Mouse (Mus musculus) naive thymus-derived CD4-positive, alpha-beta T cell, adult 2 months (primary cell): ENCODE measurements around the gene Arhgef19.

ENCODE experiments used
- DNase-seq: peaks from one replicate; pipeline ENCODE4 v3.0.0-alpha.2; 2011; ENCODE audit warnings: low read depth

The Arhgef19 gene

GRCm38 (mm10) chr4:141265979-141266637 is 26.8 kb downstream of the Arhgef19 start:
- peak; percentile 16 for DNase-seq

- DNase-seq, result no peak
Observed at GRCm38 (mm10) chr4:141267250-141267649, 28.0 kb downstream of the Arhgef19 start.

- peak; percentile 71 for DNase-seq
Observed at GRCm38 (mm10) chr4:141267837-141268236, 28.5 kb downstream of the Arhgef19 start.

- DNase-seq, result peak; percentile 35
Observed at GRCm38 (mm10) chr4:141268350-141268749, 29.1 kb downstream of the Arhgef19 start.

GRCm38 (mm10) chr4:141269080-141269479 is 29.8 kb downstream of the Arhgef19 start:
- peak; percentile 17 for DNase-seq

- DNase-seq, result no peak
Observed at GRCm38 (mm10) chr4:141270201-141270940, 31.1 kb downstream of the Arhgef19 start.

GRCm38 (mm10) chr4:141271228-141271627 is 31.9 kb downstream of the Arhgef19 start:
- DNase-seq, result no peak

- peak; percentile 17 for DNase-seq
Observed at GRCm38 (mm10) chr4:141271721-141272120, 32.4 kb downstream of the Arhgef19 start.

GRCm38 (mm10) chr4:141272878-141273277 is 33.6 kb downstream of the Arhgef19 start:
- peak; percentile 79 for DNase-seq

GRCm38 (mm10) chr4:141273296-141273695 is 34.0 kb downstream of the Arhgef19 start:
- peak; percentile 88 for DNase-seq

GRCm38 (mm10) chr4:141274485-141275341 is 35.4 kb downstream of the Arhgef19 start:
- no peak for DNase-seq

- no peak for DNase-seq
Observed at GRCm38 (mm10) chr4:141277157-141277556, 37.9 kb downstream of the Arhgef19 start.

- DNase-seq, result no peak
Observed at GRCm38 (mm10) chr4:141278154-141278553, 38.9 kb downstream of the Arhgef19 start.

GRCm38 (mm10) chr4:141279327-141279726 is 40.0 kb downstream of the Arhgef19 start:
- DNase-seq, result no peak

GRCm38 (mm10) chr4:141279783-141280182 is 40.5 kb downstream of the Arhgef19 start:
- DNase-seq, result no peak

- DNase-seq, result no peak
Observed at GRCm38 (mm10) chr4:141280471-141280870, 41.2 kb downstream of the Arhgef19 start.

GRCm38 (mm10) chr4:141281153-141281552 is 41.9 kb downstream of the Arhgef19 start:
- no peak for DNase-seq

- DNase-seq, result no peak
Observed at GRCm38 (mm10) chr4:141281578-141281977, 42.3 kb downstream of the Arhgef19 start.

GRCm38 (mm10) chr4:141282087-141282486 is 42.8 kb downstream of the Arhgef19 start:
- no peak for DNase-seq

GRCm38 (mm10) chr4:141282623-141283022 is 43.3 kb downstream of the Arhgef19 start:
- no peak for DNase-seq

- no peak for DNase-seq
Observed at GRCm38 (mm10) chr4:141283176-141283878, 44.0 kb downstream of the Arhgef19 start.

GRCm38 (mm10) chr4:141283879-141284411 is 44.6 kb downstream of the Arhgef19 start:
- DNase-seq, result no peak
